Mouse (Mus musculus): ENCODE results near the gene Tmem37. TPM values are rescaled to one million over a fixed set of nuclear protein-coding genes. Genes with fewer than 3 reads are reported as not detected.

Tmem37 gene
- 5.6 and 6.4 TPM in 2 replicates for polyA plus RNA-seq (2015; fragmentation: Nextera tagmentation; extraction: Ambion mirVana)

DNA sequence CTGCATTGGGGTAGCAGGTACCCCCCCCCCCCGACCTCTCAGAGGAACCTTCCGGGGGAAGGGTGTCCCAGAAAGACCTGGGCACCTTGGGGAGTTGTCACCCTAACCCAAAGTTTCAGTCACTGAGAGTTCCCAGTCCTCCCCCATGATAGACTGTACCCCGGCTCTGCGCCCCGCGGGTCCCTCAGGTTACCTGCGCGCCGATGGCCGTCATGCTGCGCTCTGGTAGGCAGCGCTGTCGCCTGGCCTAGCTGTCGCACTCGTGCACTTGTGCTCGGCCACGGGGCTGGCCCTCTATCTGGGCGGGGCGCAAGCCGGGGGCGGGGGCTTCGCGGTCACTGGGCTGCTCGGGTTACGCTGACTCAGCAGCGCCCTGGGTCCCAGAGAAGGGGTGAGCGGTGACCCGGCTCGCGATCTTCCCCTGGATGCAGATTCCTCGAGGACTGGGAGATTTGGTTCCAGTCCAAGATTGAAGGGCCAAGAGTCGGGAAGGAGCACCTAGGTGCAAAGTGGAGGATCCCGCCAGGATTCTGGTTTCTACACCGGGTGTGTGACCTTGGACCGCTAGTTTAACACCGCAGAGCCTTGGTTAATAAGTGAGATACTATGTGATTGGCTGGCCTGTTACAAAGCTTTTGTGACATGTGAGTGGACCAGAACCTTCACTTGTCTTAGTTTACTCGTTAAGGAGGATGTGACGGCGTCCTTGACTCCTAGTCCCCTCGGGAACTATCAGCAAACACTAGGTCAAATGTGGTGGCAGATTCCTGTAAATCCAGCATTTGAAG is at the start of gene Tmem37:
Gene Tmem37 (minus strand): TSS at position 556 of the 788 bp plus-strand sequence.
- ATAC-seq: peak; percentile 60
- H3K4me2 ChIP-seq (ENCODE audit: low read length): peak within 1 kb of the TSS; percentile 75
- H3K36me3 ChIP-seq (ENCODE audit: control insufficient read depth, insufficient read depth): no peaks in the 10 kb centered on the region
- peak within 1 kb of the TSS; percentile 39 for H3K4me3 ChIP-seq (replicated peaks; ENCODE audit: low read length)
- H3K9me3 ChIP-seq (ENCODE audit: control insufficient read depth, low read length): no peaks in the 10 kb centered on the region
- WGBS: 3% methylated on average over 39 of the region's 40 CpGs
- peak within 1 kb of the TSS; percentile 33; the same call in 1 of the 2 replicates for H3K9ac ChIP-seq (replicated peaks; ENCODE audit: low read depth, low read length)
- peaks cover 15% of the 10 kb centered on the region for H3K27me3 ChIP-seq (replicated peaks; ENCODE audit: control insufficient read depth, insufficient read depth, low read length)
- H3K4me1 ChIP-seq (replicated peaks; ENCODE audit: control insufficient read depth, insufficient read depth, low read length): peaks cover 16% of the 10 kb centered on the region
- no peak within 1 kb of the TSS for H3K27ac ChIP-seq (ENCODE audit: low read length)

DNA sequence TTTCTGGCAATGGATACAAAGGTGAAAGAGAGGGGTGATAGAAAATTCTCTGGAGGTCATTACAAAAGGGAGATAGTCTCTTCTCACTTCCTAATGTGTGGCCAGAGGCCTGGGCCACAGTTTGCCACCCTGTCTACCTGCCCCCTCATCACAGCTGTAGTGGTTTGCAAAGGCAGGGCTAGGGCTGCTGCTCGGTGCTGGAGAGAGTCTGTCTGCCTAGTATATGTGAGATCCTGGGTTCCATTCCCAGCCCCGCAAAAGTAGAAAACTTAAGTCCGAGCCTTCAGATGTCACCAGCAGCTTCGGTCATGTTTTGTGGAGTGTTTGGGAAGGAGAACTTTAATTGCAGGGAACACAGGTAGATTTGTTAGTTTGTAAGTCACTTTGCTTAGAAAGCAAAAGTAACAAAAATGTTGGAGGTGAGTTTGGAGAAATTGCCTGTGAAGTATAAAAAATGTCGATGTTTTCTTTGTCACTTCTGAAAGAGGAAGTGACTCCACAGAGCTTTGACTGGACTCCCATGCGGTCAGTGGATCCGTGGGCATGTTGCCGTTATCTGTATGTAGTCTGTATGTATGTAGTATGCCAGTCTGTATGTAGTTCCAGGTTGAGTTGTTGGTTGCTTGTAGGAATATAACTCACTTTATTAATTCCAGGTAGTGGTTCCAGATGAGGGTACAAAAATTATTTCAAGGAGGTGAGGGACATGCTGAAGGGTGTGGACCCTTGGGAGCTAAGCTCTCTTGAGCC is 48.9 kb upstream of the Tmem37 start:
- ATAC-seq: no peak
- 95% methylated on average over 8 of the region's 8 CpGs for WGBS
- no peak overlapping the region for H3K9ac ChIP-seq (replicated peaks; ENCODE audit: low read depth, low read length)
- no peak overlapping the region for H3K27ac ChIP-seq (ENCODE audit: low read length)
- no peak overlapping the region for H3K4me3 ChIP-seq (replicated peaks; ENCODE audit: low read length)
- peaks cover 31% of the 10 kb centered on the region for H3K4me1 ChIP-seq (replicated peaks; ENCODE audit: control insufficient read depth, insufficient read depth, low read length)
- H3K27me3 ChIP-seq (replicated peaks; ENCODE audit: control insufficient read depth, insufficient read depth, low read length): no peaks in the 10 kb centered on the region
- no peaks in the 10 kb centered on the region for H3K36me3 ChIP-seq (ENCODE audit: control insufficient read depth, insufficient read depth)
- H3K4me2 ChIP-seq (ENCODE audit: low read length): no peak overlapping the region
- no peaks in the 10 kb centered on the region for H3K9me3 ChIP-seq (ENCODE audit: control insufficient read depth, low read length)

- no peak for ATAC-seq
- Histone ChIP-seq H3K4me2 (ENCODE audit: low read length) (peak overlapping the region; percentile 84), H3K27me3 (replicated peaks; ENCODE audit: control insufficient read depth, insufficient read depth, low read length) (no peaks in the 10 kb centered on the region), H3K4me1 (replicated peaks; ENCODE audit: control insufficient read depth, insufficient read depth, low read length) (peaks cover 31% of the 10 kb centered on the region), H3K36me3 (ENCODE audit: control insufficient read depth, insufficient read depth) (no peaks in the 10 kb centered on the region), H3K9me3 (ENCODE audit: control insufficient read depth, low read length) (no peaks in the 10 kb centered on the region), H3K9ac (replicated peaks; ENCODE audit: low read depth, low read length) (no peak overlapping the region; the same call in 1 of the 2 replicates), H3K4me3 (replicated peaks; ENCODE audit: low read length) (peak overlapping the region; percentile 81), H3K27ac (ENCODE audit: low read length) (no peak overlapping the region; the same call in 1 of the 2 replicates)
- WGBS: 83% methylated on average over 9 of the region's 9 CpGs
Measured at GRCm38 (mm10) chr1:120121930-120122530, 48.2 kb upstream of the Tmem37 start.

DNA sequence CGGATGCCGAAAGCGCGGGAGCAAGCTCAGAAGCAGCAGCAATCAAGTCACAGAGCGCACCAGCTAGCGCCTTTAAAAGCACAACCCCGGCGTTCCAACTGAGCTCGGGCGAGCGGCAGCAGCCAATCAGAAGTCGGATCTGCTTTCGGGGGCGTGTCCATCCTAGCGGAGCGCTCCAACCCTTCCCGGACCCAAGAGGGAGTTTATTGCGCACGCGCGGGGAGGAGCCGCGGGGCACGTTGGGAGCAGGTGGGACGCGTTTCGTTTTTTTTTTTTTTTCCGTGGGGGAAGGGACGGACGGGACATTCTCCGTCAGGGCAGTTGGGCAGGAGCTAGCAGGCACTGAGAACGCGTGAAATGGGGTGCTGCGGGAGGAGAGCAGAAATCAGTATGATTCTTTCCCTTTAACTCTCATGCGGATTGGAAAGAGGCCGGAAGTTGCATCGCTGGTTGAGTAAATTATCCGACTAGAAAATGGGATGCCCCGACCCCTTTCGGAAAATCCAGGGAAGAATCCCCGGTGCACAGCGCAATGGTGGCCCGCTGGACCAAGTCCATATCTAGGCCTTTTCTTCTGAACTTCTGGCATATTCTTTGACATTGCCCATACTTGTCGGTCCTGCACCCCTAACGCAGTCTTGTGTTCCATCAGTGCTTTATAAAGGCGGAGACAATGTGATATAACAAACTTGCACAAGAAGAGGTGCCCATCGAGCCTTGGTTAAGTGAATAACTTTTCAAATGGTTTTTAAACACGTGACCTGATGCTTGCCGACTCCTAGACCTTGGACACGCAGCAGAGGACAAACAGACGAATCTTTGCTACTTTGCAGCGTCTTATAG is 47.3 kb upstream of the Tmem37 start, which contains the start of the genes Dbi and 3110009E18Rik:
Gene Dbi (minus strand): TSS at position 110 of the 843 bp plus-strand sequence.
Gene 3110009E18Rik (plus strand): TSS at position 219 of the 843 bp plus-strand sequence.
- WGBS: 2% methylated on average over 52 of the region's 52 CpGs

DNA sequence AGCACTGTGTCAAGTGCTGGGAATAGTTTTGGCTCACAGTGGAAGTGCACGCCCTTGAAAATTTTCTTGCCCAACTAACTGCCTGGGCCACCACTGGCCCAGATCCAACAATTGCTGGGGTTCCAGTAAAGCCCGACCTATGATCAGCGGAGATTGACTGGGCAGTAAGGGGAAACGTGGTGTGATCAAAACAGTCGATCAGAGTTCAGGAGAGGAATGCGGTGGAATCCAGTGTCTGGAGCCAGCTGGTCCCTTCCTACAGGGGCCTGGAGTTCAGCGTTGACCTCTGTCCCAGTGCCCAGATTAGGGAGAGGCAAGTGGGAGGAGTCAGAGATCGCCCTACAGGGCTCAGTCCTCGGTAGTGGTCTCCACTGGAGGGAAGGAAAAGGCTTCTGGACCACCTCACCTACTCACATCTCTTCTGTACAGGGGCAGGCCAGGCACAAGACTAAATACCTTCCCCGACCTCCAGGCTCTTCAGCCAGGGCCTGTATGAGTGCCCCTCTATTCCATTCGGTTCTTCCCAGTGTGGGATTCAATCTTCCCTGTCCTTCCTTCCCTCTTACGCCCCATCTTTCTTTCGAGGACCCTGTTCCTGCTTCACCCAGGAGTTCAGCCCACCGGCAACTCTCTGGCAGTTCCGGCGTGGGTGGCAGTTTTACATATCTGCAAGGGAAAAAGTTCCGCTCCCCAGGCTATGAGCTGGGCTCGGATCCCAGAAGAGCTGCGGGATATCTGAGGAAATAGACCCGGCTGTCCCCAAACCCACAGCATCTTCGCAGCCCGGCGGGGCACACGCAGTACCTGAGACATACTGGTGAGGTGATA is 46.5 kb upstream of the Tmem37 start:
- ATAC-seq: peak; percentile 27
- H3K4me3 ChIP-seq (replicated peaks; ENCODE audit: low read length): peak overlapping the region; percentile 81
- H3K4me1 ChIP-seq (replicated peaks; ENCODE audit: control insufficient read depth, insufficient read depth, low read length): peaks cover 40% of the 10 kb centered on the region
- WGBS: 2% methylated on average over 24 of the region's 24 CpGs
- peak overlapping the region; percentile 84 for H3K4me2 ChIP-seq (ENCODE audit: low read length)
- H3K27me3 ChIP-seq (replicated peaks; ENCODE audit: control insufficient read depth, insufficient read depth, low read length): no peaks in the 10 kb centered on the region
- no peaks in the 10 kb centered on the region for H3K36me3 ChIP-seq (ENCODE audit: control insufficient read depth, insufficient read depth)
- H3K27ac ChIP-seq (ENCODE audit: low read length): peak overlapping the region; percentile 92
- H3K9me3 ChIP-seq (ENCODE audit: control insufficient read depth, low read length): no peaks in the 10 kb centered on the region
- H3K9ac ChIP-seq (replicated peaks; ENCODE audit: low read depth, low read length): peak overlapping the region; percentile 70

More for the DNA sequence above, 47.3 kb upstream of the Tmem37 start, which contains the start of the genes Dbi and 3110009E18Rik:
- ATAC-seq: peak; percentile 96
- Histone ChIP-seq H3K27me3 (replicated peaks; ENCODE audit: control insufficient read depth, insufficient read depth, low read length) (no peaks in the 10 kb centered on the region), H3K27ac (ENCODE audit: low read length) (peak within 1 kb of the TSS; percentile 92), H3K4me3 (replicated peaks; ENCODE audit: low read length) (peak within 1 kb of the TSS; percentile 81), H3K4me2 (ENCODE audit: low read length) (peak within 1 kb of the TSS; percentile 84), H3K9ac (replicated peaks; ENCODE audit: low read depth, low read length) (peak within 1 kb of the TSS; percentile 70), H3K4me1 (replicated peaks; ENCODE audit: control insufficient read depth, insufficient read depth, low read length) (peaks cover 33% of the 10 kb centered on the region), H3K36me3 (ENCODE audit: control insufficient read depth, insufficient read depth) (no peaks in the 10 kb centered on the region), H3K9me3 (ENCODE audit: control insufficient read depth, low read length) (no peaks in the 10 kb centered on the region)

- Histone ChIP-seq H3K27me3 (replicated peaks; ENCODE audit: control insufficient read depth, insufficient read depth, low read length) (no peaks in the 10 kb centered on the region), H3K4me2 (ENCODE audit: low read length) (peak overlapping the region; percentile 84), H3K9ac (replicated peaks; ENCODE audit: low read depth, low read length) (peak overlapping the region; percentile 70), H3K4me3 (replicated peaks; ENCODE audit: low read length) (peak overlapping the region; percentile 81), H3K9me3 (ENCODE audit: control insufficient read depth, low read length) (no peaks in the 10 kb centered on the region), H3K4me1 (replicated peaks; ENCODE audit: control insufficient read depth, insufficient read depth, low read length) (peaks cover 44% of the 10 kb centered on the region), H3K36me3 (ENCODE audit: control insufficient read depth, insufficient read depth) (peaks cover 7% of the 10 kb centered on the region), H3K27ac (ENCODE audit: low read length) (peak overlapping the region; percentile 33)
- ATAC-seq: no peak
- 72% methylated on average over 4 of the region's 4 CpGs for WGBS
Measured at GRCm38 (mm10) chr1:120119389-120119788, 45.5 kb upstream of the Tmem37 start.

DNA sequence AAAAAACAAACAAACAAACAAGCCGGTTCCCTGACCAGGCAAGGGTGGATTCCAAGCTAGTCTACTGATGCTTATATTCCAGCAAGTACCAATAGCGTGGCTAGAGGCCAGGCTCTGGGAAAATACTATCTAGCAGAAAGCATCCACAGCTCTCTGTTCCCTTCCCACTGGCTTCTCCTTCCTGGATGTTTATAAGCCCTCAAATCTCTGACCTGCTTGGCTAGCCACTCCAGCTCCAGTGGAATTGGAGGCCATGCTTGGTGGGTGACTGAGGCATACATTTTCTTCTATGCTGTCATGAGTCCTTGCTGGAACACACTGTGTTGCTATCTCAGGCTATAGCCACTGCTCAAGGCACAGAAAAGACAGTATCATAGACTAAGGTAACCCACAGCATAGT is 45.0 kb upstream of the Tmem37 start:
- Histone ChIP-seq H3K4me3 (replicated peaks; ENCODE audit: low read length) (peak overlapping the region; percentile 81), H3K27me3 (replicated peaks; ENCODE audit: control insufficient read depth, insufficient read depth, low read length) (no peaks in the 10 kb centered on the region), H3K4me2 (ENCODE audit: low read length) (peak overlapping the region; percentile 84), H3K9ac (replicated peaks; ENCODE audit: low read depth, low read length) (peak overlapping the region; percentile 17; the same call in 1 of the 2 replicates), H3K9me3 (ENCODE audit: control insufficient read depth, low read length) (no peaks in the 10 kb centered on the region), H3K36me3 (ENCODE audit: control insufficient read depth, insufficient read depth) (peaks cover 10% of the 10 kb centered on the region), H3K27ac (ENCODE audit: low read length) (no peak overlapping the region; the same call in 1 of the 2 replicates), H3K4me1 (replicated peaks; ENCODE audit: control insufficient read depth, insufficient read depth, low read length) (peaks cover 44% of the 10 kb centered on the region)
- WGBS: 73% methylated on average over 2 of the region's 2 CpGs
- no peak for ATAC-seq

DNA sequence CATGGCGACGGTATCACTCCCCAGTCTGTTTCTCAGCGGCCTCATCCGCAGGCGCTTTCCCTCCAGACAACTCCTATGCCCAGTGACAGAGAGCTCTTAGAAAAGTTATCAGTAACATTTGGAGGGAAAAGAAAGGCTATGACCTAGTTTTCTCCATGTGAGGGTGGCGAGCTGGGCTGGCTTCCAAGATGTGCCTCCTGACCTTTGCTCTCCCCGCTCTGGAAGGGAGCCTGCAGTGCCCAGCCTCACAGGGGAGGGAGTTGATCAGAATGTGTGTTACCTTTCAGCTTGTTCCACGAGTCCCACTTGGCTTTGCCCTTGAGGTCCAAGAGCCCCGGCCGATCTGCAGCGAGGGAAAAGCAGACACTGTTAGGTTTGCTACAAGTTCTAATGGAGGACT is 42.2 kb upstream of the Tmem37 start:
- no peak overlapping the region for H3K4me2 ChIP-seq (ENCODE audit: low read length)
- WGBS: 39% methylated on average over 11 of the region's 11 CpGs
- no peaks in the 10 kb centered on the region for H3K9me3 ChIP-seq (ENCODE audit: control insufficient read depth, low read length)
- no peak overlapping the region for H3K4me3 ChIP-seq (replicated peaks; ENCODE audit: low read length)
- peaks cover 40% of the 10 kb centered on the region for H3K4me1 ChIP-seq (replicated peaks; ENCODE audit: control insufficient read depth, insufficient read depth, low read length)
- no peak overlapping the region for H3K9ac ChIP-seq (replicated peaks; ENCODE audit: low read depth, low read length)
- H3K27ac ChIP-seq (ENCODE audit: low read length): peak overlapping the region; percentile 69
- H3K36me3 ChIP-seq (ENCODE audit: control insufficient read depth, insufficient read depth): peaks cover 10% of the 10 kb centered on the region
- H3K27me3 ChIP-seq (replicated peaks; ENCODE audit: control insufficient read depth, insufficient read depth, low read length): no peaks in the 10 kb centered on the region
- ATAC-seq: no peak
